ENCODE assay signal across 27 mouse cellular contexts in genomic region chr5:38635696-38636095, GRCm38 (mm10). TPM values are rescaled to one million over a fixed set of nuclear protein-coding genes. Genes with fewer than 3 reads are reported as not detected.
DNase-seq lines count a peak whose midpoint lies in the region; ATAC-seq and TF ChIP-seq lines count a peak whose summit lies in the region.
"Had no signal": no experiment of that assay in that cellular context is flagged by ENCODE, and none has a peak within 500 bp of the region (broad histone marks: within the 10 kb centered on the region; RNA-seq: fewer than 3 reads in every experiment).

No protein-coding gene starts in this region.

- H3K27me3 ChIP-seq in ES-Bruce4 (ENCODE audit: control insufficient read depth, insufficient read depth, low read length, poor library complexity, severe bottlenecking), result no peaks in the 10 kb centered on the region
- H3K27me3 ChIP-seq in cerebellum, adult 2 months (ENCODE audit: control insufficient read depth, insufficient read depth, low read length), result no peaks in the 10 kb centered on the region
- H3K27me3 ChIP-seq in limb, embryonic 10.5 days (ENCODE audit: low read depth, poor library complexity, severe bottlenecking), result no peaks in the 10 kb centered on the region
- no peaks in the 10 kb centered on the region for H3K27me3 ChIP-seq in hindbrain, embryonic 12.5 days
- H3K27me3 ChIP-seq: embryonic facial prominence, embryonic 13.5 days; forebrain, embryonic 13.5 days; limb, embryonic 12.5 days; midbrain, embryonic 13.5 days; neural tube, embryonic 13.5 days had no signal

- H3K36me3 ChIP-seq in ES-Bruce4 (ENCODE audit: control insufficient read depth, insufficient read depth, low read length, poor library complexity, severe bottlenecking), result no peaks in the 10 kb centered on the region
- no peaks in the 10 kb centered on the region for H3K36me3 ChIP-seq in limb, embryonic 10.5 days
- no peaks in the 10 kb centered on the region for H3K36me3 ChIP-seq in hindbrain, embryonic 12.5 days
- H3K36me3 ChIP-seq: embryonic facial prominence, embryonic 13.5 days; limb, embryonic 12.5 days; midbrain, embryonic 13.5 days; neural tube, embryonic 13.5 days had no signal

- peaks cover 1% of the 10 kb centered on the region; the same call in 1 of the 2 replicates for H3K9me3 ChIP-seq in ES-Bruce4 (replicated peaks; ENCODE audit: control insufficient read depth, insufficient read depth, low read length, poor library complexity, severe bottlenecking)
- no peaks in the 10 kb centered on the region for H3K9me3 ChIP-seq in limb, embryonic 10.5 days (replicated peaks)
- H3K9me3 ChIP-seq in hindbrain, embryonic 12.5 days (replicated peaks), result no peaks in the 10 kb centered on the region
- H3K9me3 ChIP-seq: forebrain, embryonic 13.5 days; limb, embryonic 12.5 days; neural tube, embryonic 13.5 days had no signal

- 94% methylated on average over 1 of the region's 1 CpGs for WGBS in cerebellum, adult 2 months
- WGBS in limb, embryonic 10.5 days, result 84% methylated on average over 1 of the region's 1 CpGs
- 69% methylated on average over 1 of the region's 1 CpGs for WGBS in hindbrain, embryonic 12.5 days

- DNase-seq in cerebellum, adult 11 months, result peak; percentile 27
- no peak for DNase-seq in cerebellum, postnatal 4 days (ENCODE audit: low spot score in 2 of 2)
- DNase-seq in cerebellum, adult 2 months, result peak in 1 of 2 experiments; percentile 33
- no peak for DNase-seq in limb, embryonic 10.5 days (ENCODE audit: low spot score)
- no peak for DNase-seq in adrenal gland, postnatal 25 days
- no peak for DNase-seq in kidney, adult 11 months
- DNase-seq: embryo, embryonic 11 days; gastrocnemius, postnatal 14 days; heart, adult 18-20 months; heart, postnatal 4 days; kidney, postnatal 14 days; layer of hippocampus, adult 9-11 months; lung, adult 2 months; lung, postnatal 10 days had no signal

- TF ChIP-seq POLR2A in ES-Bruce4 (IDR thresholded peaks at IDR 0.05; ENCODE audit: insufficient read depth, low read length), result no peak
- no peak for TF ChIP-seq POLR2A in cerebellum, adult 2 months (IDR thresholded peaks at IDR 0.05; ENCODE audit: borderline replicate concordance, insufficient read depth, low read length)

- no peak for ATAC-seq in hindbrain, embryonic 12.5 days (ENCODE audit: low FRiP score)
- ATAC-seq: forebrain, embryonic 13.5 days; intestine, postnatal 0 days; midbrain, embryonic 13.5 days had no signal

- peak overlapping the region; percentile 39 for H3K27ac ChIP-seq in ES-Bruce4 (ENCODE audit: insufficient read depth, low read length)
- H3K27ac ChIP-seq in cerebellum, adult 2 months (ENCODE audit: insufficient read depth, low read length), result peak overlapping the region; percentile 60; the same call in 1 of the 2 replicates
- peak overlapping the region; percentile 56; the same call in 1 of the 2 replicates for H3K27ac ChIP-seq in limb, embryonic 10.5 days
- H3K27ac ChIP-seq in hindbrain, embryonic 12.5 days, result no peak overlapping the region
- H3K27ac ChIP-seq: forebrain, embryonic 13.5 days; hindbrain, embryonic 14.5 days; limb, embryonic 12.5 days; liver, embryonic 14.5 days; macrophage; midbrain, embryonic 13.5 days; neural tube, embryonic 13.5 days had no signal

- H3K4me3 ChIP-seq in ES-Bruce4 (ENCODE audit: low read depth, low read length), result no peak overlapping the region
- H3K4me3 ChIP-seq in cerebellum, adult 2 months (replicated peaks; ENCODE audit: insufficient read depth, low read depth, low read length), result no peak overlapping the region
- no peak overlapping the region for H3K4me3 ChIP-seq in limb, embryonic 10.5 days
- H3K4me3 ChIP-seq in hindbrain, embryonic 12.5 days, result no peak overlapping the region
- H3K4me3 ChIP-seq: embryonic facial prominence, embryonic 13.5 days; erythroblast, embryonic 14.5 days; forebrain, embryonic 13.5 days; limb, embryonic 12.5 days; midbrain, embryonic 13.5 days; neural tube, embryonic 13.5 days had no signal

- no peak for TF ChIP-seq CTCF in ES-Bruce4 (IDR thresholded peaks at IDR 0.05; ENCODE audit: low read depth, low read length)
- TF ChIP-seq CTCF in cerebellum, adult 2 months (IDR thresholded peaks at IDR 0.05; ENCODE audit: borderline replicate concordance, insufficient read depth, low read depth, low read length), result no peak

- no peak for TF ChIP-seq EP300 in ES-Bruce4 (IDR thresholded peaks at IDR 0.05; ENCODE audit: insufficient read depth, low read depth, low read length)

- no peak overlapping the region for H3K4me2 ChIP-seq in hindbrain, embryonic 12.5 days (replicated peaks)
- H3K4me2 ChIP-seq: embryonic facial prominence, embryonic 13.5 days; forebrain, embryonic 13.5 days; heart, embryonic 11.5 days; hindbrain, embryonic 14.5 days; limb, embryonic 12.5 days; midbrain, embryonic 13.5 days; neural tube, embryonic 13.5 days had no signal

- no peaks in the 10 kb centered on the region for H3K4me1 ChIP-seq in ES-Bruce4 (ENCODE audit: control insufficient read depth, insufficient read depth, low read length)
- H3K4me1 ChIP-seq in cerebellum, adult 2 months (ENCODE audit: control insufficient read depth, insufficient read depth, low read length), result peaks cover 17% of the 10 kb centered on the region
- peaks cover 24% of the 10 kb centered on the region for H3K4me1 ChIP-seq in limb, embryonic 10.5 days
- H3K4me1 ChIP-seq in hindbrain, embryonic 12.5 days, result no peaks in the 10 kb centered on the region
- H3K4me1 ChIP-seq: forebrain, embryonic 13.5 days; midbrain, embryonic 13.5 days; neural tube, embryonic 13.5 days had no signal

- H3K9ac ChIP-seq in ES-Bruce4 (ENCODE audit: low read depth, poor library complexity, severe bottlenecking), result no peak overlapping the region
- H3K9ac ChIP-seq in hindbrain, embryonic 12.5 days, result no peak overlapping the region
- H3K9ac ChIP-seq: embryonic facial prominence, embryonic 13.5 days; forebrain, embryonic 13.5 days; hindbrain, embryonic 14.5 days; limb, embryonic 12.5 days; liver, embryonic 14.5 days; midbrain, embryonic 13.5 days; neural tube, embryonic 13.5 days had no signal

RNA-seq across cellular contexts. Expression of gene Zfp518b, which starts 48.9 kb away (rescaled TPM):
- polyA plus RNA-seq in ES-Bruce4 (2011; ENCODE audit: insufficient read depth, insufficient read length, low read depth, missing spikeins), result 21.6 and 26.6 TPM in 2 replicates
- polyA plus RNA-seq in cerebellum, adult 2 months (2012; rRNA removed), result 5.6 and 6.0 TPM in 2 replicates
- 38.9 and 42.3 TPM in 2 replicates for polyA plus RNA-seq in limb, embryonic 10.5 days (2016; fragmentation: Nextera tagmentation; extraction: Ambion mirVana)
- total RNA-seq in adrenal gland, postnatal 25 days (2021), result 4.6 and 7.3 TPM in 2 replicates
- 44.6 and 46.5 TPM in 2 replicates for polyA plus RNA-seq in hindbrain, embryonic 12.5 days (2016; fragmentation: Nextera tagmentation; extraction: Ambion mirVana)
